Mouse (Mus musculus): ENCODE results near the gene Muc1. TPM values are rescaled to one million over a fixed set of nuclear protein-coding genes. Genes with fewer than 3 reads are reported as not detected.

Muc1 gene
- polyA plus RNA-seq, 1 experiment from 2014 or later, result 0.90 TPM

DNA sequence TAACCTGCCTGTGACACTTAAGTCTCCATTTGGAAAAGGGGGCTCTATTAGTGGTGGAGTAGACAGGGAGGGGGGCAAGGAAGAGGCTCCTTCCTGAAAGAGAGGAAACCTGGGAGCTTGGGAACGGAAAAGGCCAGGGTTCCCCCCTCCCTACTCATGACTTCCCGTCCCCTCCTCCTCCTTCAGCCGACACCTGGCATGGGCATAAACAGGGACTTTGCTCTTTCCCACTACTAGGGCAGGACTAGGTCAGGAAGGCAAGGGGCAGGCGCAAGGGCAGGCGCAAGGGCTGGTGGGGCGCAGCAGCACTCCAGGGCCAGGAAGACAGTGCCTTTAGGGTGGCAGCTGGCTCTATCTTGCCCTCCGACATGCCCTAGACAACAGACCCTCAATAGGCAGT, 49.2 kb downstream of the Muc1 start:
- no peaks in the 10 kb centered on the region for H3K9me3 ChIP-seq (replicated peaks; ENCODE audit: control insufficient read depth, low read length)
- H3K4me2 ChIP-seq (ENCODE audit: low read depth, low read length), result peak overlapping the region; percentile 43
- H3K36me3 ChIP-seq (replicated peaks; ENCODE audit: control insufficient read depth, insufficient read depth, low read depth, low read length), result no peaks in the 10 kb centered on the region
- no peak for ATAC-seq (replicated peaks; ENCODE audit: insufficient number of reproducible peaks, low FRiP score, low TSS enrichment, low read depth)
- H3K27ac ChIP-seq (replicated peaks; ENCODE audit: low read depth, low read length), result peak overlapping the region; percentile 31; the same call in 1 of the 2 replicates
- peaks cover 16% of the 10 kb centered on the region for H3K4me1 ChIP-seq (ENCODE audit: control insufficient read depth, insufficient read depth, low read length)
- H3K9ac ChIP-seq (replicated peaks; ENCODE audit: low read length), result peak overlapping the region; percentile 68
- no peak for DNase-seq (ENCODE audit: low spot score)
- peak overlapping the region; percentile 49 for H3K4me3 ChIP-seq (ENCODE audit: low read depth, low read length)
- 49% methylated on average over 7 of the region's 7 CpGs for WGBS
- peaks cover 5% of the 10 kb centered on the region for H3K27me3 ChIP-seq (ENCODE audit: control insufficient read depth, insufficient read depth, low read length)

- H3K4me2 ChIP-seq (ENCODE audit: low read depth, low read length), result peak overlapping the region; percentile 43
- DNase-seq (ENCODE audit: low spot score) (no peak), ATAC-seq (replicated peaks; ENCODE audit: insufficient number of reproducible peaks, low FRiP score, low TSS enrichment, low read depth) (no peak)
- H3K4me3 ChIP-seq (ENCODE audit: low read depth, low read length), result peak overlapping the region; percentile 49
- 14% methylated on average over 8 of the region's 8 CpGs for WGBS
- H3K4me1 ChIP-seq (ENCODE audit: control insufficient read depth, insufficient read depth, low read length), result peaks cover 16% of the 10 kb centered on the region
- H3K27me3 ChIP-seq (ENCODE audit: control insufficient read depth, insufficient read depth, low read length), result peaks cover 5% of the 10 kb centered on the region
- H3K27ac ChIP-seq (replicated peaks; ENCODE audit: low read depth, low read length), result no peak overlapping the region; the same call in 1 of the 2 replicates
- H3K9ac ChIP-seq (replicated peaks; ENCODE audit: low read length), result peak overlapping the region; percentile 68
- H3K9me3 ChIP-seq (replicated peaks; ENCODE audit: control insufficient read depth, low read length), result no peaks in the 10 kb centered on the region
- H3K36me3 ChIP-seq (replicated peaks; ENCODE audit: control insufficient read depth, insufficient read depth, low read depth, low read length), result no peaks in the 10 kb centered on the region
Observed at GRCm38 (mm10) chr3:89278643-89279042, 49.8 kb downstream of the Muc1 start.

- peak overlapping the region; percentile 49 for H3K4me3 ChIP-seq (ENCODE audit: low read depth, low read length)
- under 1% methylated on average over 35 of the region's 35 CpGs for WGBS
- no peaks in the 10 kb centered on the region for H3K36me3 ChIP-seq (replicated peaks; ENCODE audit: control insufficient read depth, insufficient read depth, low read depth, low read length)
- peak; percentile 87 for DNase-seq (ENCODE audit: low spot score)
- ATAC-seq (replicated peaks; ENCODE audit: insufficient number of reproducible peaks, low FRiP score, low TSS enrichment, low read depth), result peak; percentile 74
- H3K27ac ChIP-seq (replicated peaks; ENCODE audit: low read depth, low read length), result peak overlapping the region; percentile 47; the same call in 1 of the 2 replicates
- peaks cover 5% of the 10 kb centered on the region for H3K27me3 ChIP-seq (ENCODE audit: control insufficient read depth, insufficient read depth, low read length)
- no peaks in the 10 kb centered on the region for H3K9me3 ChIP-seq (replicated peaks; ENCODE audit: control insufficient read depth, low read length)
- peaks cover 16% of the 10 kb centered on the region for H3K4me1 ChIP-seq (ENCODE audit: control insufficient read depth, insufficient read depth, low read length)
- peak overlapping the region; percentile 43 for H3K4me2 ChIP-seq (ENCODE audit: low read depth, low read length)
- H3K9ac ChIP-seq (replicated peaks; ENCODE audit: low read length), result peak overlapping the region; percentile 68
Observed at GRCm38 (mm10) chr3:89279153-89279890, 50.5 kb downstream of the Muc1 start.

DNA sequence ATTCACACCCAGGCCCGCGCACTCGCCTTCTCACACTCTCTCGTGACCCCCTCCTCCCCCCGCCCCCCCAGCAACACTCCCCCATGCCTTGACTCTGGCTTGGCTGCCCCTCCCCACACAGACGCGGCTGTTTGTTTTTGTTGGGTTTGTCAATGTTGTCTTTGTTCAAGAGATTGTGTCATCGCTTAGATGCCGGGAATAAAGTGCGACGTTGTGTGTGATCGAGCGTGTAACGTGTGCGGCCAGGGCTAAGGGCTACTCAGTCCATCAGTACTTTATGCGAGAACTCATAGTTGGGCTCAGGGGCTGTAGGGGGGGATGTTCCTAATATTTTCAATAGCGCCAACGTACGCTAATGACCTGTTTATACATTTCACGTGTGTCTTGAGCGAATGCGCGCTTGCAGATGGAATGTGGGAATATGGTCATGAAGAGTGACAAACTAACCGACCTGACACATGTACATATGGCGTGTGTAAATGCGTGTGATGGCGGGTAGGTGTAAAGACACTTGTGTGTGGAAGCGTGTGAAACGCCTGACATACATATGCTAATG, 51.3 kb downstream of the Muc1 start:
- H3K27me3 ChIP-seq (ENCODE audit: control insufficient read depth, insufficient read depth, low read length), result peaks cover 5% of the 10 kb centered on the region
- H3K9ac ChIP-seq (replicated peaks; ENCODE audit: low read length), result peak overlapping the region; percentile 68
- H3K4me1 ChIP-seq (ENCODE audit: control insufficient read depth, insufficient read depth, low read length), result peaks cover 16% of the 10 kb centered on the region
- H3K36me3 ChIP-seq (replicated peaks; ENCODE audit: control insufficient read depth, insufficient read depth, low read depth, low read length), result no peaks in the 10 kb centered on the region
- under 1% methylated on average over 29 of the region's 29 CpGs for WGBS
- peak overlapping the region; percentile 43 for H3K4me2 ChIP-seq (ENCODE audit: low read depth, low read length)
- peak overlapping the region; percentile 49 for H3K4me3 ChIP-seq (ENCODE audit: low read depth, low read length)
- H3K9me3 ChIP-seq (replicated peaks; ENCODE audit: control insufficient read depth, low read length), result no peaks in the 10 kb centered on the region
- DNase-seq (ENCODE audit: low spot score) (no peak), ATAC-seq (replicated peaks; ENCODE audit: insufficient number of reproducible peaks, low FRiP score, low TSS enrichment, low read depth) (no peak)
- no peak overlapping the region for H3K27ac ChIP-seq (replicated peaks; ENCODE audit: low read depth, low read length)

DNA sequence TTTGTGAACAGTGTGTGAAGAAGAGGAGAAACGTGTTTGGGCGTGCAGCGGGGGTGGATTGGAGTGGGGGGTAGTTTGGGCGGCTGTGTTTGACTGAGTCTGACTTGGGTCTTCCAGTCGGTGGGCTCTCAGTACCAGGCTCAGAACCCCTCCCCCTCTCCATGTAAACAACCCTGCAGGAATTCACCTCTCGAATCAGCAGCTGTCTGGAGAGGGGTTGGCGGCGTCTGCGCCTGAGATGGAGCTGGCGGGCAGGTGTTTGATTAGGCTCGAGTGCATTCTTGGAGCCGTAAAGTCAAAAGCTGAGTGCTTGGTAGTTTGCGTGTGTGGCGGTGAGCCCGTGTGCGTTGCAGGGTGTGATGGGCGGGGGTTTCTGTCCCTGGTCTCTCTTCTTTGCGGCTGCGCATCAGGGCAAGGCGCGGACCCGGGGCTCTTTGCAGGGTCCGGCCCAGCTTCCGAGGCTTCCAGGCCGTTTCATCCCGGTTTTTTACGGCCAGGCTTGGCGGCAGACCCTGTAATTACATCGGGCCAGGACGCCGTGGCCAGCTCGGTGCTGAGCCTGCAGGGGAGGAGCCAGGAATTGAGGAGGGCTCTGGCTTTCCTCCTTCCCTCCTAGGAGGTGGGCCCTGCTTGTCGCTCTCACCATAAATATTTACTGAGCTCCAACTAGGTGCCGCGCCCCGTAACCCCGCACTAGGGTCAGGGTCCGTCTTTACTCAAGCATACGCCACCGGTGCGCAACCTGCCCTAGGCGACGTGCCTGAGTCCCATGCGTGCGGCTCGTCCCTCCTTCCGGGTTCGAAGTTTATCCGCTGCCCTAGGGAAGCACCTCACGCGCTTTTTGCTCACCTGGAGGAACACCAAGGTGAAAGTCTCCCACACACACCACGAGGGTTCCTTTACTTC, 52.0 kb downstream of the Muc1 start, which contains the start of gene Efna1:
Efna1 (minus strand) TSS at position 537 of the 906 bp plus-strand sequence.
- no peak within 1 kb of the TSS for H3K27ac ChIP-seq (replicated peaks; ENCODE audit: low read depth, low read length)
- ATAC-seq (replicated peaks; ENCODE audit: insufficient number of reproducible peaks, low FRiP score, low TSS enrichment, low read depth) (0 out of 2 replicates have a peak, but pooled peaks have one; percentile 29), DNase-seq (ENCODE audit: low spot score) (peak; percentile 64)
- peak within 1 kb of the TSS; percentile 68 for H3K9ac ChIP-seq (replicated peaks; ENCODE audit: low read length)
- under 1% methylated on average over 49 of the region's 52 CpGs for WGBS
- peaks cover 5% of the 10 kb centered on the region for H3K27me3 ChIP-seq (ENCODE audit: control insufficient read depth, insufficient read depth, low read length)
- H3K4me2 ChIP-seq (ENCODE audit: low read depth, low read length), result peak within 1 kb of the TSS; percentile 43
- no peaks in the 10 kb centered on the region for H3K36me3 ChIP-seq (replicated peaks; ENCODE audit: control insufficient read depth, insufficient read depth, low read depth, low read length)
- H3K4me3 ChIP-seq (ENCODE audit: low read depth, low read length), result peak within 1 kb of the TSS; percentile 49
- H3K4me1 ChIP-seq (ENCODE audit: control insufficient read depth, insufficient read depth, low read length), result peaks cover 16% of the 10 kb centered on the region
- H3K9me3 ChIP-seq (replicated peaks; ENCODE audit: control insufficient read depth, low read length), result no peaks in the 10 kb centered on the region

DNA sequence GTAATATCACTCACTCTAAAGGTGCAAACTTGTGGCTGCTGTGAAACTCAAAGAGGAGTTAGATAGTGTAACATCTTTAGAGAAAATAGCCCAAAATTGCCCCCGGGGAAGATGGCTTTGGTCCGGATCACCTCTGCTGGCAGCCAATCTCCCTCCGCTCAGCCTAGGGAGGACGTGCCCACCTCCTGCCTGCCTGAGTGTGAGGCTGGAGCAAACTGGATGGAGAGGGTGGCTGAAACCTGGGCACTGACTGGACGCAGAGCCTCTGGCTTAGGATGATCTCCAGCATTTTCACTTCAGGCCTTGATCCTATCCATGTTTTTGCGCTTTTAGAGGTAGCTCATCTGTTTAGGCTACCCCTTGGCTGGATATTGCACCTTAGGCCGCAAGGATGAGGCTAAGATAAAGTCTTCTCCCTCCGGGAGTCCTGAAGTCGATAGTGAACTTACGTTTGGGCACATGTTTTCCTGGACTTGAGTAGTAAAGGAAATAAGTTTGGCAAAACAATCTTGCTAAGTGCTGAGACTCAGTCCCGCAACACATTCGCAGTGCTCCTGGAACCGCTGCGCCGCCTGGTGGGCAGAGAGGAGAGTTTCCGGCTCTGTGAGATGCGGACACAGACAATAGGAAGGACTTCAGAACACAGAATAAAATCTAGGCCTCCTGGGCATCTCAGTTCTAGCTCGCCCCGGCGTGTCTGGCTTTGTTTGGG, 52.9 kb downstream of the Muc1 start:
- Histone ChIP-seq H3K4me2 (ENCODE audit: low read depth, low read length) (peak overlapping the region; percentile 43; the same call in 1 of the 2 replicates), H3K9me3 (replicated peaks; ENCODE audit: control insufficient read depth, low read length) (no peaks in the 10 kb centered on the region), H3K36me3 (replicated peaks; ENCODE audit: control insufficient read depth, insufficient read depth, low read depth, low read length) (no peaks in the 10 kb centered on the region), H3K4me3 (ENCODE audit: low read depth, low read length) (peak overlapping the region; percentile 49; the same call in 1 of the 2 replicates), H3K27ac (replicated peaks; ENCODE audit: low read depth, low read length) (no peak overlapping the region), H3K27me3 (ENCODE audit: control insufficient read depth, insufficient read depth, low read length) (peaks cover 5% of the 10 kb centered on the region), H3K9ac (replicated peaks; ENCODE audit: low read length) (0 out of 2 replicates have a peak overlapping the region, but pooled peaks have one; percentile 11), H3K4me1 (ENCODE audit: control insufficient read depth, insufficient read depth, low read length) (peaks cover 16% of the 10 kb centered on the region)
- DNase-seq (ENCODE audit: low spot score) (peak; percentile 95), ATAC-seq (replicated peaks; ENCODE audit: insufficient number of reproducible peaks, low FRiP score, low TSS enrichment, low read depth) (no peak)
- 10% methylated on average over 20 of the region's 20 CpGs for WGBS

DNA sequence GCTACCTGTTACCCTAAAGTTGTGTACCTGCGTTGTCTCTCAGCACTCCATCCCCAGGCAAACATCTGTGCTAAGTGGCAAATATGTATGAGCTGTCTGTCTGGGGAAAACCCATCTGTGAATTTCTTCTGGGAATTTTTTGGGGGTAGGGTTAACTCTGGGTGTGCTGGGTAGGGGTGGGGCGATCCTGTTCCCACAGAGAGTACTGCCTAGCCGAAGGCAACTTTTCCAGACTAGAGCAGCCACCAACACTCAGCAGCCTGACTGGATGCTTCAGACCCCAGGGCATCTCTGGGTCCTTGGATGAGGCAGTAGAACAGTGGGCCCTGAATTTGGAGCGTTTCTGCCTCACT, 53.4 kb downstream of the Muc1 start:
- H3K9me3 ChIP-seq (replicated peaks; ENCODE audit: control insufficient read depth, low read length), result no peaks in the 10 kb centered on the region
- no peak overlapping the region for H3K4me3 ChIP-seq (ENCODE audit: low read depth, low read length)
- H3K36me3 ChIP-seq (replicated peaks; ENCODE audit: control insufficient read depth, insufficient read depth, low read depth, low read length), result no peaks in the 10 kb centered on the region
- WGBS, result 22% methylated on average over 4 of the region's 4 CpGs
- H3K4me1 ChIP-seq (ENCODE audit: control insufficient read depth, insufficient read depth, low read length), result peaks cover 16% of the 10 kb centered on the region
- no peak for DNase-seq (ENCODE audit: low spot score)
- H3K27ac ChIP-seq (replicated peaks; ENCODE audit: low read depth, low read length), result no peak overlapping the region
- H3K27me3 ChIP-seq (ENCODE audit: control insufficient read depth, insufficient read depth, low read length), result peaks cover 5% of the 10 kb centered on the region
- ATAC-seq (replicated peaks; ENCODE audit: insufficient number of reproducible peaks, low FRiP score, low TSS enrichment, low read depth), result no peak
- 0 out of 2 replicates have a peak overlapping the region, but pooled peaks have one; percentile 11 for H3K9ac ChIP-seq (replicated peaks; ENCODE audit: low read length)
- no peak overlapping the region for H3K4me2 ChIP-seq (ENCODE audit: low read depth, low read length)
